Mouse (Mus musculus) myocyte (in vitro differentiated cells): ENCODE measurements around the gene Gm498.

Experiments
- CEBPB ChIP-seq: IDR thresholded peaks from 2 replicates; pipeline ENCODE4 v1.6.1; 2011; ENCODE audit warnings: mild to moderate bottlenecking, moderate library complexity; ENCODE audit not compliant: poor library complexity, insufficient read depth, severe bottlenecking
- E2F4 ChIP-seq: IDR thresholded peaks from one replicate; pipeline ENCODE4 v1.6.1; 2011; ENCODE audit warnings: mild to moderate bottlenecking, control low read depth, moderate library complexity; ENCODE audit not compliant: insufficient read depth
- MAX ChIP-seq: IDR thresholded peaks from one replicate; pipeline ENCODE4 v1.6.1; 2011; ENCODE audit warnings: low read depth, mild to moderate bottlenecking, control low read depth
- MYOG ChIP-seq, 3 experiments: IDR thresholded peaks; one replicate each; pipeline ENCODE4 v1.6.1; 2011; ENCODE audit warnings: control low read depth in 2 of 3, low read depth in 2 of 3, mild to moderate bottlenecking in 2 of 3; ENCODE audit not compliant: insufficient read length in 2 of 3, control insufficient read depth in 1 of 3, insufficient read depth in 1 of 3
- POLR2A ChIP-seq: IDR thresholded peaks from one replicate; pipeline ENCODE4 v1.6.1; 2011; ENCODE audit warnings: low read depth, mild to moderate bottlenecking, control low read depth, moderate library complexity; ENCODE audit not compliant: insufficient read length
- POLR2AphosphoS2 ChIP-seq: IDR thresholded peaks from one replicate; pipeline ENCODE4 v1.6.1; 2011; ENCODE audit warnings: low read depth, control low read depth; ENCODE audit not compliant: insufficient read length
- TCF12 ChIP-seq: IDR thresholded peaks from one replicate; pipeline ENCODE4 v1.6.1; 2011; ENCODE audit warnings: mild to moderate bottlenecking, control low read depth; ENCODE audit not compliant: poor library complexity, insufficient read depth, severe bottlenecking
- USF1 ChIP-seq: IDR thresholded peaks from one replicate; pipeline ENCODE4 v1.6.1; 2011; ENCODE audit warnings: low read depth, mild to moderate bottlenecking, control low read depth, moderate library complexity

- TF ChIP-seq POLR2A (peak; percentile 19), E2F4 (no peak), CEBPB (no peak), POLR2AphosphoS2 (no peak), MYOG (IDR thresholded peaks at IDR 0.05; ENCODE audit: control insufficient read depth in 1 of 3, insufficient read depth in 1 of 3, insufficient read length in 2 of 3, low read depth in 2 of 3) (peak; percentile 15 to 88 (median 27)), USF1 (peak; percentile 50), TCF12 (peak; percentile 43), MAX (no peak)
Measured at GRCm38 (mm10) chr7:143837705-143838358, 28.8 kb upstream of the Gm498 start.
